Mouse (Mus musculus): ENCODE data around the gene Kbtbd8. TPM values are rescaled to one million over a fixed set of nuclear protein-coding genes. Genes with fewer than 3 reads are reported as not detected.

Gene Kbtbd8
- total RNA-seq, 2 experiments from 2014 or later, result 6.4 to 7.2 TPM

GRCm38 (mm10) chr6:95167668-95168227 is 50.7 kb downstream of the Kbtbd8 start:
- ATAC-seq (replicated peaks; ENCODE audit: poor library complexity, severe bottlenecking), result no peak

GRCm38 (mm10) chr6:95169411-95169810 is 52.4 kb downstream of the Kbtbd8 start:
- ATAC-seq (replicated peaks; ENCODE audit: poor library complexity, severe bottlenecking), result no peak

- no peak for ATAC-seq (replicated peaks; ENCODE audit: poor library complexity, severe bottlenecking)
Observed at GRCm38 (mm10) chr6:95174311-95175143, 57.5 kb downstream of the Kbtbd8 start.

Other genes with a start within 250 kb of the Kbtbd8 start
- gene Gm10234, start 204.9 kb downstream of the Kbtbd8 start, total RNA-seq (2014; fragmentation: Nextera tagmentation), result not detected in 2 replicates
- gene Gm10234, start 204.9 kb downstream of the Kbtbd8 start, total RNA-seq (2017), result not detected in 2 replicates

All from granulocyte monocyte progenitor cell, adult 5-6 weeks (primary cell).